Mouse (Mus musculus): ENCODE results near the gene Cd300lg.

Gene Cd300lg

DNA sequence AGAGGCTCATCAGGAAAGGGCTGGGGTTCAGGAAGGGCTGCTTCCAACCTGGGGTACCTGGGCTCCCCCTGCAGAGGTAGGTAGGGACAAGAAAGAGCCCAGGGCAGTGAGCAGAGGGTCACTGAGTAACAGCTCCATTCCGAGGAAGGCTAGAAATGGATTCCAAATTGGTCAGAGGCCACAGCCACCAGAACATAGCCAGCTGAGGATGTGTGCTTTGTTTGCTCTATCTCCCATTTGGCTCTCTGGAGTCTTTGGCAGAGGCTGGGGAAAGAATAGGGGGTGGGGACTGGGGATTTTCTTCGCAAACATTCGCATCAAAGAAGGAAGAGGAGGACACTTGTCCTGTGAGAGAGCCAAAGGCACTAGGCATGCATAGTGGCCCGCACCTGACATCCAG is 10.6 kb downstream of the Cd300lg start:
- no peak for DNase-seq (ENCODE audit: low spot score)

DNA sequence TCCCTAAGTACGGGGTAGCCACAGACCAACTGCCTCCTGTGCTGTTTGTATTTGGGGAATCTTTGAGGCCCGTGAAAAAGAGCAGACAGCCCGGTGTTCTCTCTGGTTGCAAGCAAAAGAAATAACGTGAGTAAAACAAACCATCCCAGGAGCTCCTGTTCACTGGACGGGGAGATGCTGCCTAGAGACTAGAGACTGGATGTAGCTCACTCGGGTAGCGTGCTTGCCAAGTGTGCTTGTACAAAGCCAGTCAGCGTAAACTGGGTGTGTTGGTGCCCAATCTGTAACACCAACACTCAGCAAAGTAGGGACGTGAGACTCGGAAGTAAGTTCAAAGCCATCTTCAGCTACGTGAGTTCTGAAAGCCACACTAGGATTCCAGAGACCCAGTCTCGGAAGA is 11.4 kb downstream of the Cd300lg start:
- no peak for DNase-seq (ENCODE audit: low spot score)

DNA sequence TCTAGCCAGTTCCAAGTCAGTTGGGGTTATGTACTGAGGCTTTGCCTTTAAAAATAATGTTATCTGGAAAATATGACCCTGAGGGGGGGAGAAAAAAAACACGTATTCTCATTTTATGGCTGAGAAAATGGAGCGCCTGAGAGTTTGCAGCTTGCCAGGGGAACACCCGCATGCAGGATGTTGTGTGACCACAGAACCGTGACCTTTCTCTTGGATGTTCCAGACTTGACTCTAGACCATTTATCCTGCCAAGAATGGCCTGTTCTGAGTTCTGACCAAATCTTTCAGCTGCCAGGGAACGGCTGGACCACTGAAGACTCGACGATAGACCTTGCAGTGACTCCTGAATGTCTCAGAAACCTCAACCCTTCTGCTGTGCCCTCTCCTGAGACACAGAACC is 11.9 kb downstream of the Cd300lg start:
- no peak for DNase-seq (ENCODE audit: low spot score)

DNA sequence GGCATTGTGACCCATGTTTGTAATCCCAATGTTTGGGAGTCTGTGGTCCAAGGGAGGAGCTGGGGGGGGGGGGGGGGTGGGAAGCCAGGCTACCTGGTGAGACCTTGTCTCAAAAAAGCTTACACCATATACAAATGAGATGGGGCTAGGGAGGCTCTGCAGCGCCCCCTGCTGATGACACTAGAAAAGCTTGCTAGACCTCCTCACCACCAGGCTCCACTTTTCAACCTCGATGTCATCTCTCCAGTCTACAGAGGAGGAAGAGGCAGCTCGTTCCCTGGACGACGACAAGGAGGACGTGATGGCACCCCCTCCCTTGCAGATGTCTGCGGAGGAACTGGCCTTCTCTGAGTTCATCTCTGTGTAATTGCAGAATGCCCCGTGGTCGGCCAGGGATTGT is 12.5 kb downstream of the Cd300lg start:
- peak; percentile 46 for DNase-seq (ENCODE audit: low spot score)

DNA sequence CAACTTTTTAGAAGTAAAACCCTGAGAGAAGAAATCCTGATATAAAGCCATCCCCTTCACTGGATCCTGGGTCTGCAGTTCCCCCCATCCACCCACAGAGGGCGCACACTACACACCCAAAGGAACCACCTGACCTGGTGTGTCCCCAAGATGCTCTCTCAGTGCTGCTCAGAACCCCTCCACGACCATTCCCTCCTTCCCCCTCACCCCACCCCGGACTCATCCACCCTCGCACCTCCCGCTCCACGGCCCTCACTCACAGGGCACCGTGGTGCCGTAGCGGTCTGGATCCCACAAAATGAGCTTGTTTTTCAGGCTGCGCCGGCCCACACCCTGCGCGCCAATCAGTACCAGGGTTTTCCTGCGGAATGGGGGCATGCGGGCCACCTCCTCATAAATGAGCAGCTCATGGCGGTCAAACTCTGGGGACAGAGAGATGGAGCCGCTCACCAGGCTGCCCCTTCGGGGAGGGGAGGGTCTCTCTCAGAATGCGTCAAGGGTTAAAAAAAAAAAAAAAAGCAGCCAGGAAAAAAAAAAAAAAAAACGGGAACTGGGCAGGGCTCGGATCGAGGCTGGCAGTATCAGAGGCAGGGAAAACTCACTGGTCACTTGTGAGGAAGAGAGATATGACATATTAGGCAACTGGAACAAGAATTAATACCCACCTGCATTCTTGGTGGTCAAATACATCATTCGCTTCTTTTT is 20.1 kb downstream of the Cd300lg start:
- DNase-seq (ENCODE audit: low spot score): peak; percentile 73

DNA sequence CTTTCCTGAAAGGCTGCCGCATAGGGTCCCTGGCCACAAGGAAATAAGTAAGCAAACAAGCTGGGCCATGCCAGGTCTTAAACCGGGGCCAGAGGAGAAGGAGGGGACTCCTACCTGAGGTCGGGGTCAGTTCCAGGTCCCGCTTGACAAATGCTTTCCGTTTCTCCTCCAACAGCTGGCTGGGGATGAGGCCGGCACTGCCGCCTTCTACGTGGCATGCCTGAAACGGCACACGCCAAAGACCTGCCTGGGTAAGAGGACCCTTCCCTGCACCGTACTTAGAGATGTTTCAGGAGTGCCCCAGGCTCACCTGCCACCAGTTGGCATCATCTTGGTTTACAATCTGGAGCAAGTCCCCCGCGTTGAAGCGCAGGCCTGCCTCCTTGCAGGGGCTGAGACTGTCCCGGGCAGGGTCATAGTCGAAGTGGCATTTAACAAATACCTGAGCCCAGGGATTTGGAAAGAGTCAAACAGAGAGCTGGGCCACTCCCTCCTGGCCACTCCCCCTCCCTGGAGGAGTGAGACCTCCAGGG is 20.7 kb downstream of the Cd300lg start:
- no peak for DNase-seq (ENCODE audit: low spot score)

DNA sequence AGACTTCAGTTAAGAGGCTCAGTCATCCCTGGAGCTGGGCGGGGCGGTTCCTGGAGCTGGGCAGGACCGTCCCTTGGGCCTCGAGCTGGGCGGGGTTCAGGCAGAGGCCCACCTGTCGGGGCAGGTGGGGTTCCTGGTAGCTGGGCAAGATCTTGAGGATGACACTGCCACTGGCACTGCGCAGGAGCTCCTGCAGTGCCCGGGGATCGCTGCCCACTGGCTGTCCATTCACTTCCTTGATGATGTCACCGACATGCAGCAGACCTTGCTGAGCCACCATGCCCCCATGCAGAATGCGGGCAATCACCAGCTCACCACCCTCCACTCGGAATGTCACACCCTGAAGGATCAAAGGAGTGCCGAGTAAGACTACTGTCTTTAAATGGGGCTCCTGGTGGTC is 21.8 kb downstream of the Cd300lg start:
- no peak for DNase-seq (ENCODE audit: low spot score)

DNA sequence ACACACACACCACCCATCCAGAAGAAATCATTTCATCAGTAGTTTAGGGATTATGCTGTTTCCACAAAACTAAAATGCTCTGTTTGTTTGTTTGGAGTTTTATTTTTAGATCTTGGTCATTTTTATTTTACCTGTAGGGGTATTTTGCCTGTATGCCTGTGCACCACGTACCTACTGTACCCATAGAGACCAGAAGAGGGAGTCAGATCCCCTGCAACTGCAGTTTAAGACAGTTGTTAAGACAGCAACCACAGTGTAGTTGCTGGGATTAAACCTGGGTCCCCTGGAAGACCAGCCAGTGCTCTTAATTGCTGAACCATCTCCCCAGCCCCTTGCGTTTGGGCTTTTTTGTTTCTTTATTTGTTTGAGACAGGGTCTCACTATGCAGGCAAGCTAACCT is 27.7 kb downstream of the Cd300lg start:
- DNase-seq (ENCODE audit: low spot score): no peak

DNA sequence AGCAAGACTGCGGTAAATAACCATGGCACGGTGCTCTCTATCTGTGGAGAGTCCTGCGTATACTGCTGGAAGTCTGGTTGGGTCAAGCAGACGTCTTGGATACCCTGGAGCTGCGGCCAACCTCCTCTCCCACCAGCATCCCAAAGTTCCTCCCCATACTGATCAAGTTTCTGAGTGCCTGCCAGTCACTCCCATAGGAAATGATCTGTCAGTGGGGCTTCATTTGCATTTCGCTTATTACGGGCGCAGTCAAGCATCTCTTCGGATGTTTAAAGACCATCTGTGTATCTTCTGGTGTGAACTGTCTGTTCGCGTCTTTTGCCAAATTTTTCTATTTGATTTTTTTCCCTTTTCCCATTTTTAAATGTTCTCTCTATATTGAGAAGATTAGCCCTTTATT is 28.3 kb downstream of the Cd300lg start:
- DNase-seq (ENCODE audit: low spot score): no peak

DNA sequence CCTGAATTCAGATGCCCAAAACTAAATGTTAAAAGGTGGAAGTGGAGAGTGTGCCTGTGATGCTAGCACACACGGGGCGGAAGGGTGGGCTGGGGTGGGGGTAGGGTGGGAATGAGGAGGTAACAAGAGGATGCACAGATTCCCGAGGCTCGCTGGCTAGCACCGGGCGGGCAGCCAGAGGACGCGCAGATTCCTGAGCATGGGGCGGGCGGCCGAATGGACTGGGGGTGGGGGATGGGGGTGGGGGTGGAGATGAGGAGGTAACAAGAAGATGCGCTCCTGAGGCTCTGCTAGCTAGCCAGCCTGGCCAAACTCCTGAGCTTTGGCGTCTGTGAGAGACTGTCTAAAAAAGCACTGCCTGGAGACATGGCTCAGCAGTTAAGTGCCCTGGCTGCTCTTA is 29.1 kb downstream of the Cd300lg start:
- DNase-seq (ENCODE audit: low spot score): no peak

DNA sequence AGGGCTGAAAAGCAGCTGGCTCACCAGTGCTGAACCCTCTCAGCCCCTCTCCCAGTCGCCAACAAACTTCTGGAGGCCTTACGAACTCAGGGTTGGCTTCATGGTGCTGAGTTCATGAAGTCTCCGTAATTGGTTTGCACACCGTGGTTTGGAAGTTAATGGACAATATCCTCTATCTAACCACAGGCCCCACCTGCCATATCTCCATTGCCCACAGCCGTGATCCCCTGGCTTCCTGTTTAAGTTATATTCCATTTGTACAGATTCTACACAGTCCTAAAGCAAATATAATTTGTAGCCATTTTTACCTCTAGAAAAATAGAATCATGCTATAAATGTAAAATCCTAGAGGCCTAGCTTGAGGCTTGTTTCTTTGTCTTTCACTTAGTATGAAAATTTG is 31.4 kb downstream of the Cd300lg start:
- no peak for DNase-seq (ENCODE audit: low spot score)

DNA sequence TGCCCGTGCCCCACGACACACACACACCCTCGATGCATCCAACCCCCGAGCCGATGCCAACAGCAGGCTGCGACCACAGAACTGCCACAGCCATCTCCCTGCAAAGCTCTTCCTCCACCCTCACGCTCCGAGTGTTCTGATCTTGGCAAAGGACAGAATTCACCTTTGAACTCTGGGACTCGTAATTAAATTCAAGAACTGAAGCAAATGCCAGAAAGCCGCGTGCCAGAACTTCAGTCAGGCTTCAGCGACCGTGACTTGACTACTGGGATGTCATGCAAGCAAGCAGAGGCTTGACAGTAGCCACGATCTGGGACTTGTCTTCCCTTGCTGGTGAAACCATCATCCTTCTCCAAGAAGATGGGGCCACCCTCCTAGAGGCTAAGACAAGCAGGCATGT is 32.4 kb downstream of the Cd300lg start:
- no peak for DNase-seq (ENCODE audit: low spot score)

DNA sequence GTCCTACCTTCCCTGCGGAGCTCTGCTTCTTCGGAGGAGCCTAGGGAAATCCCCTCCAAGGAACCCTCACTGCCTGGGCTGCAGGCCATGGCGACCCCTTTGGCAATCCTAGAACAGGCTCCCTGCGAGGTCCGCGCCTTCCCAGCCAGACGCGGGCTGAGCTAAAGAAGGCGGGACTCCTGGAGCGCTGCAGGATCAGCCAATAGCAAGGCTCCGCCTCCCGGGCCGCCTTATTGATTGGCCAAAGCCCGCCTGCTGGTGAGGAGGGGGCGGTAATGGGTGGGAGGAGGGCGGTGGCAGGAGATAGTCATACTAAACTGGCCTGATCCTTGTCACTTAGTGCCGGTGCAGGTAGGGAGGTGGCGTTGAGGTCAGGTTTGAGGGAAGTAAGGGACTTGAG is 41.0 kb downstream of the Cd300lg start:
- peak; percentile 77 for DNase-seq (ENCODE audit: low spot score)

DNA sequence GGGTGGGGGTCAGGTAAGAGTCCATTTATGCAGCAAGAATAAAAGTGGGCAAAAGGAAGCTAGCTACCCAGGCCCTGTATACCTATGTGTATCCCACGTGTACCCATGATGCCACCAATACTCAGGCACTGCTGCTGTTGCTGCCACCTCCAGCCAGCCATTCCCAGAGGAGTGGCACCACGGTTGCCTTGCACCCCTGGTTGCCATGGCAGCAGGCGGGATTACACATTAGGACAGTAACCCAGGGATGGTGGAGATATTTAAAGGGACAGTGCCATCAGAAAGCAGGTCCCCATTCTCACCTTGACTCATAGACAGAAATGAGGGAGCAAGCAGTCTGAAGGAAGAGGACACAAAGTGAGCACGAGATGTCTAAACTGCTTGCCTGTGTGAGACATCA is 41.9 kb downstream of the Cd300lg start:
- no peak for DNase-seq (ENCODE audit: low spot score)

DNA sequence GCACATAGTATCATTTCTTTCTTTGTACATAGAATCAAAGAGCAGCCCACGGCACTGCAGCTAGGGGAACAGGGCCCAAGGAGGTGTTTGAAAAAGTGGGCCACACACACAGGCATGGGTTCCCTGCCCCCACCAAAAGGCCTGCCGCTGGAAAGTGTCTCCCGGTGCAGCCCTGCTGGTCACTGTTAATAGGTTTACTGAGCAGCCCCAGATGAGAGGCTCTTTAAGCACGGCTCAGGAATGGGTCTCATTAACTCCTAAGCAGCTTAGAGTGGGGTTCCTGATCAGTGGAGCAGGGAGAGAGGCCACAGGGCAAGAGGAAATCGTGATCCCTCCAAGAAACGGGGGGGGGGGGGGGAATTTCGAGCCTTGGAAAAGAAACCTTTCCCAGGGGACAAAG is 42.9 kb downstream of the Cd300lg start:
- no peak for DNase-seq (ENCODE audit: low spot score)

DNA sequence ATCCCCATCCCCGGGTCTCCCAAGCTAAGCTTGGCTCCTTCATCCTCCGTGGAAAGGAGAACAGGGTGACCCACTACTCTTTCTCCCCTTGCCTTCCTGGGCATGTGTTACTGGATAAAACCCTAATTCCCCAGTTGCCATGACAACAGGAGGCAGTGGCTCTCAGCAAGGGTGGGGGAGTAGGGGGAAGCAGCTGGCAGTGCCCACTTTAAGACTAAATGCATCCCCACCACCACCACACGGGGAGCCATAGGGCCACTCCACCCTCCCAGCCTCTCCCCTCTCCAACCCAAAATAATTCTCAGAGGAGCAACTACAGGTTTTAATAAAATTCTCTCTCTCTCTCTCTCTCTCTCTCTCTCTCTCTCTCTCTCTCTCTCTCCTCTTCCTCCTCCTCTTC is 45.0 kb downstream of the Cd300lg start:
- DNase-seq (ENCODE audit: low spot score): no peak

DNA sequence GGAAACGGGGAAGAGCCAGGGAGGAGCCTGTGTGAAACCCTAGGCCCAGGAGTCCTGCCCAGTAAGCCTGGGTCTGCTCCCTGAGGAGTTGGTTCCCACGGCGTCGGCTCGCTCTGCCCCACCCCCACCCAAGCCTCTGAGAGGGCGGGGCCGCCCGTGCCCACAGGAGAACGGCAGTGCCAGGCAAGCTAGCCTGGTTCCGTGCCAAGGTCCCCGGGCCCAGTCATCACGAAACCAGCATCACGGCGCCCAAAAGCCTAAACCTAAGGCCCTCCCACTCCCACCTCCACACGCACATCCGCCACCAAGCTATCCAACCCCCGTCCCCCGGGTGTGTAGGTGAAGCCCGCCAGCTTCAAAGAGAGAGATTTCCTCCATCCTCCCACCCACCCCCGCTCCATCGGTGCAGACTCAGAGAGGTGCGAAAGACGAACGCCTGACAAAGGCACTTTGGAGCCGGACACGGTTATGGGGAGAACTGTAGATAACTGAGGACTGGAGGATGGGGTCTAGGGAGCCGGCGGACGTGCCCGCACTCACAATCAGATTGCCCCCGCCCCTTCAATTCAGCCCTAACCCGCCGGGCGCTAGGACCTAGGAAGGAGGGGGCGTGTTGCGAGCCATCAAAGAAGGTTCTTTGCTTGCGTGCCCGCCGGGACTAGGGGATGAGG is 45.9 kb downstream of the Cd300lg start:
- DNase-seq (ENCODE audit: low spot score): peak; percentile 73

DNA sequence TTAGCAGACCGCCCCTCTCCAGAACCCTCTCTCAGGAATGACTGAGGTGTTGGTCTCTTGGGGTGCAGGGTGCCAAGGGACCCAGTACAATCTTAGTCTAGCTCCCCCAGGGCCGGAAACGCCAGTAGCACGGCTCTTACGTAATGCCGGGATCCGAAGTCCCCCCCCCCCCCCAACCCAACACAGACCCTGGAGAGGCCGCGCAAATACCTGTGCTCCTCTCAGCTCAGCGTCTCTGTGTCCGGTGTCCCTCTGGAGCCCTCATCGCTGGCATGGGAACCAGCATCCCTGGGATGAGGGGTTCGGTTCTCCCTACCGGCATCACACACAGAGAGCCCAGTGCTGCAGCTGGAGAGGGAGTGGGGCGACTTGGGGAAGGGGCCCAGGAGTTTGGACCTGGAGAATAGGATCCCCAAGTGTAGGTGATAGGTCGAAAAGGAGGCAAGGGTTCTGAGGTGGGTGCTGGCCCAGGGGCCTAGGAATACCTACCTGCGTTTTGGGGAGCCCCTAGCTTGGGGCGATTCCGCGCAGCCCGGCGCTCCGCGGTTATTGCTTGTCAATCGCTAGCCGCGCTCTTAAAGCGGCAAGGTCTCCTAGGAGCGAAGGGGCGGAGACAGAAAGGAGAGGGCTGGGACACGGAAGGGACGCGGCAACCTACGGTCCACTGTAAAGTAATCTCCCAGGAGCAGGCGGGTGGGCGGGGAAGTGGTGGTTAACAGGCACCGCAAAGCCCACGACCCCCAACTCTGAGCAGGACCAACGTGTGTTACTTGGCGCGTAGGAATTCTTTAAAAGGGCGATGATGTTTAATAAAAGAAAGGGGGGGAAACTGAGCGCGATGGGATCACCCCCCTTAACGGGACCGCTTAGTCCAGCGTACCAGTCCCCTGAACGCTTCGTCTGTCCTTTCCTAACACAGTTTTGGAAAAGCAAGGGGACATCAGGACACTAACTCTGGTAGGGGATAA is 46.9 kb downstream of the Cd300lg start, which contains the start of gene Mpp2:
Gene Mpp2, minus strand, starts transcription at position 585 of the 968 bp plus-strand sequence.
- DNase-seq (ENCODE audit: low spot score): peak; percentile 79

DNA sequence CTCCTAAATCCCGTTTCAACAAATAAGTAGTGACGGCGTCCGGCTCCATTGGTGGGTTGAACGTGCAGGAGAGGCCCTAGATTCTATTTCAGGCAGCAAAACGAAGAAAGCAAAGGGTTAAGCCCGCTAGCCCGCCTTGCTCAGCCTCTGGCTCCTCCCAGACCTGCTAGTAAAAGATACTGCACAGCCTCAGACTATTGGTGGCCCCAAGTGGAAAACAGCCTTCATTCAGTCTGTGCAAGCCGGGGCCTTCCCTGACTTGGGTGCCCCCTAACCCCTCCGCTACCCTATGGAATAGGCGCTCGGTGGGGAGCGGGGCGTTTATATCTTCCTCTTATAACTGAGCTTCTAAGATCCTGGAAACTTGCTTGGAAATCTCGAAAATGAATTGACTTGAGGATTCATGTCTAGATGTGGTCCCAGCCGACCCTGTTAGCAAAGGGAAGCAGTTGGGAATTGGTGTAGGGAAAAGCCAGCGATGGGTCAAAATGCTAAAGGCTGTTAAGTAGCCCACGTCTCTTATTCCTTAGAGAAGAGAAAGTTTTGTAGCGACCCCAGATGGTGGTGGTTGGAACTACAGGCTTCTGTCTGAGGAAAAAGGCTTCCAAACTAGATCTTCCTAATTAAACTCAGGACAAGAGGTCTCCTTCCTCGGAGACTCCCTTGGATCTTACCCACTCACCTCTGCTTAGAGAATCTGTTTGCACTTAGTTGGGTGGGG is 47.9 kb downstream of the Cd300lg start:
- peak; percentile 71 for DNase-seq (ENCODE audit: low spot score)

DNA sequence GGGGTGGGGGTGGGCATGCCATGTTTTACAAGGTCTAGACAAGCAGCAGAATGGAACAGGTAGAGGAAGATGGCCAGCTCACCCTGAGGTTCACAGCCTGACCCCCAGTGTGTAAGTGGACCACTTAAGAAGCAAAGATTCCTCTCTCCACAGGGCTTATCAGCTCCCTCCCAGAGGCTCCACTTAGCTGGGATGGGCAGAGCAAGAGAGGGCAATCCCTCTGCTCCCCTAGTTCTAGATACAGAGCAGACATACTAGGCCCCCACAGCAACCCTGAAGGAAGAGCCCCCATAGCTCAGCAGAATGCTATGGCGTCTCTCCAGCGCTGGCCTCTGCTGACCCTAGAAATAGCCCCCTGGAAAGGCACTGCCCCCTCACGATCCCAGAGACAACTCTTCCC is 54.4 kb downstream of the Cd300lg start:
- DNase-seq (ENCODE audit: low spot score): no peak

DNA sequence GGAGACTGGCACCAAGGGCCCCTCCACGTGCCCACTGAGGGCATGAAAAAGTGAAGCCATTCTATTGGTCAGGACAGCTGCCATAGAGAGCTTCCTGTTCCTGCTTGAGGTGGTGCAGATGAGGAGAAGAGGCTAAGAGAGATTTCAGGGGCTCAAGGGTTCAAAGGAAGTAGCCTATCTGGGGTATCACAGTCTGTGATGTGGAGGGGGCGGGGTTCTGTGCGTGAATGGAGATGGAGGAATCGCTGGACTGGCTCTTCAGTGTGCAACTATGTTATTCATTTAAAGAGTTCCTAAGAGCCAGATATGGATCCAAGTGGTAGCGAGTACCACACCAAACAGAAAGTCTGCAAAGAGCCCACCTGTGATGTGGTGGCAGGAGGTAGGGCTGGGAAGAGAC is 55.1 kb downstream of the Cd300lg start:
- no peak for DNase-seq (ENCODE audit: low spot score)

DNA sequence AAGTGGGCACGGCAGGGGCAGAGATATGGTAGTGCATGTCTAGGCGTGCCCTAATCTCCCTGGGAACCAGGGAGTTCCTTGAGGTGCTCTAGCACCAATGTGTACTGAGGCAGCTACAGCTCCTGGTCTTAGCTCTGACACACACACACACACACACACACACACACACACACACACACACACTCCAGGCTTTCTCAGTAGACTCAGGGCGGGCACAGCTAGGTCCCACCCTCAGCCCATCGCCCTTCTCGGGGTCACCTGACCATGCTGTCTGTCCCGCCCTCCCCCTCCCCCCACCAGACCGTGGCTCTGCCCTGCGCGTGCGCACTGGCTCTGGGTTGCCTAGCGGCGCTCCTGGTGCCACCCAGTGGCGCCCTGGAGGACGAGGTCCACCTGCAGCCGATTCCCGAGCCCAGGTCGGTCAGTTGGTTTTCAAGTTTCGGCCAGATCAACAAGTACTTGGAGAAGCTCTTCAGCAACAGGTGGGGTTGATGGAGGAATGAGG is 55.6 kb downstream of the Cd300lg start:
- DNase-seq (ENCODE audit: low spot score): peak; percentile 82

All from urinary bladder, postnatal 14 days (tissue).